Mouse (Mus musculus) ES-E14 (cell line): ENCODE data around the gene Nab1.

ENCODE experiments used
- CHD2 ChIP-seq: IDR thresholded peaks from 2 replicates; pipeline ENCODE4 v1.6.1; 2014; ENCODE audit warnings: mild to moderate bottlenecking, low read depth, low read length, inconsistent platforms
- HCFC1 ChIP-seq: IDR thresholded peaks from 2 replicates; pipeline ENCODE4 v1.6.1; 2012; ENCODE audit warnings: low read length, inconsistent platforms, borderline replicate concordance; ENCODE audit not compliant: insufficient read depth
- MAFK ChIP-seq: IDR thresholded peaks from 2 replicates; pipeline ENCODE4 v1.6.1; 2014; ENCODE audit warnings: mild to moderate bottlenecking, low read depth, low read length, inconsistent platforms; ENCODE audit not compliant: insufficient read depth
- ZC3H11A ChIP-seq: IDR thresholded peaks from 2 replicates; pipeline ENCODE4 v1.6.1; 2012; ENCODE audit warnings: low read depth, mild to moderate bottlenecking, inconsistent platforms, low read length, borderline replicate concordance
- ZNF384 ChIP-seq: IDR thresholded peaks from 2 replicates; pipeline ENCODE4 v1.6.1; 2012; ENCODE audit warnings: low read depth, low read length, inconsistent platforms

- TF ChIP-seq CHD2 (no peak), HCFC1 (no peak), ZC3H11A (no peak), ZNF384 (no peak), MAFK (no peak)
These were observed 24.2 kb upstream of the Nab1 start for GRCm38 (mm10) chr1:52524663-52525062.
